ENCODE assay signal across 19 mouse cellular contexts in genomic region chr12:38793697-38794096, GRCm38 (mm10). TPM values are rescaled to one million over a fixed set of nuclear protein-coding genes. Genes with fewer than 3 reads are reported as not detected.
DNase-seq lines count a peak whose midpoint lies in the region; ATAC-seq and TF ChIP-seq lines count a peak whose summit lies in the region.
"Had no signal": no experiment of that assay in that cellular context is flagged by ENCODE, and none has a peak within 500 bp of the region (broad histone marks: within the 10 kb centered on the region; RNA-seq: fewer than 3 reads in every experiment).

No protein-coding gene starts in this region.

- no peak overlapping the region for H3K9ac ChIP-seq in heart, embryonic 12.5 days
- no peak overlapping the region for H3K9ac ChIP-seq in kidney, postnatal 0 days (ENCODE audit: low read depth, low read length)
- H3K9ac ChIP-seq in liver, embryonic 12.5 days: no peak overlapping the region
- H3K9ac ChIP-seq: forebrain, embryonic 15.5 days; hindbrain, embryonic 12.5 days; stomach, embryonic 15.5 days had no signal

- TF ChIP-seq CTCF in kidney, postnatal 0 days (IDR thresholded peaks at IDR 0.05; ENCODE audit: low read depth): no peak

- no peaks in the 10 kb centered on the region for H3K27me3 ChIP-seq in heart, embryonic 12.5 days (replicated peaks)
- H3K27me3 ChIP-seq in heart, embryonic 10.5 days (ENCODE audit: insufficient read depth, poor library complexity, severe bottlenecking): no peaks in the 10 kb centered on the region
- H3K27me3 ChIP-seq in kidney, postnatal 0 days (ENCODE audit: insufficient read depth, low read length): no peaks in the 10 kb centered on the region
- H3K27me3 ChIP-seq in liver, embryonic 12.5 days (replicated peaks): no peaks in the 10 kb centered on the region
- H3K27me3 ChIP-seq: forebrain, embryonic 15.5 days; hindbrain, embryonic 12.5 days; stomach, embryonic 15.5 days had no signal

- DNase-seq in heart, embryonic 10.5 days (ENCODE audit: low spot score): no peak
- DNase-seq in 3T3-L1 (ENCODE audit: low read depth, low spot score) (peak; percentile 84), NIH3T3 (ENCODE audit: low read depth) (peak; percentile 72)
- DNase-seq in kidney, postnatal 0 days (ENCODE audit: low spot score): peak; percentile 61
- DNase-seq: adrenal gland, postnatal 25 days; cerebellum, adult 8-10 months; heart, postnatal 10 days; liver; right cerebral cortex, adult 18-20 months had no signal

- H3K36me3 ChIP-seq in heart, embryonic 12.5 days: peaks cover 4% of the 10 kb centered on the region; the same call in 1 of the 2 replicates
- no peaks in the 10 kb centered on the region for H3K36me3 ChIP-seq in heart, embryonic 10.5 days
- no peaks in the 10 kb centered on the region for H3K36me3 ChIP-seq in kidney, postnatal 0 days (ENCODE audit: insufficient read depth, low read length)
- no peaks in the 10 kb centered on the region for H3K36me3 ChIP-seq in liver, embryonic 12.5 days
- H3K36me3 ChIP-seq: forebrain, embryonic 15.5 days; G1E; hindbrain, embryonic 12.5 days; stomach, embryonic 15.5 days had no signal

- 63% methylated on average over 2 of the region's 2 CpGs for WGBS in heart, embryonic 12.5 days
- 72% methylated on average over 2 of the region's 2 CpGs for WGBS in heart, embryonic 10.5 days
- WGBS in kidney, postnatal 0 days: 7% methylated on average over 2 of the region's 2 CpGs
- 71% methylated on average over 2 of the region's 2 CpGs for WGBS in liver, embryonic 12.5 days (ENCODE audit: insufficient replicate concordance)

- H3K27ac ChIP-seq in heart, embryonic 12.5 days (ENCODE audit: poor library complexity, severe bottlenecking): peak overlapping the region; percentile 38; the same call in 1 of the 2 replicates
- H3K27ac ChIP-seq in heart, embryonic 10.5 days: no peak overlapping the region
- no peak overlapping the region for H3K27ac ChIP-seq in kidney, postnatal 0 days
- H3K27ac ChIP-seq in liver, embryonic 12.5 days: no peak overlapping the region
- H3K27ac ChIP-seq: forebrain, embryonic 15.5 days; hindbrain, embryonic 12.5 days; stomach, embryonic 15.5 days had no signal

- H3K4me3 ChIP-seq in heart, embryonic 12.5 days: no peak overlapping the region
- no peak overlapping the region for H3K4me3 ChIP-seq in heart, embryonic 10.5 days
- H3K4me3 ChIP-seq in kidney, postnatal 0 days (replicated peaks; ENCODE audit: low read depth, low read length): no peak overlapping the region
- no peak overlapping the region for H3K4me3 ChIP-seq in liver, embryonic 12.5 days
- H3K4me3 ChIP-seq: erythroblast, embryonic 14.5 days; forebrain, embryonic 15.5 days; hindbrain, embryonic 12.5 days; stomach, embryonic 15.5 days had no signal

- no peaks in the 10 kb centered on the region for H3K9me3 ChIP-seq in heart, embryonic 12.5 days (replicated peaks)
- no peaks in the 10 kb centered on the region for H3K9me3 ChIP-seq in heart, embryonic 10.5 days
- no peaks in the 10 kb centered on the region for H3K9me3 ChIP-seq in kidney, postnatal 0 days (replicated peaks; ENCODE audit: low read length)
- no peaks in the 10 kb centered on the region for H3K9me3 ChIP-seq in liver, embryonic 12.5 days (replicated peaks)
- H3K9me3 ChIP-seq: forebrain, embryonic 15.5 days; hindbrain, embryonic 12.5 days; stomach, embryonic 15.5 days had no signal

- no peak for ATAC-seq in heart, embryonic 12.5 days (ENCODE audit: insufficient number of reproducible peaks, low FRiP score)
- ATAC-seq in kidney, postnatal 0 days (replicated peaks; ENCODE audit: low FRiP score, low read depth): peak; percentile 75
- ATAC-seq in liver, embryonic 12.5 days: no peak
- no peak for ATAC-seq in activated CD4-positive, CD25-positive, alpha-beta regulatory T cell, adult 4 months
- ATAC-seq: CD4-positive, CD25-positive, alpha-beta regulatory T cell, adult 4 months; forebrain, embryonic 15.5 days; inflammation-experienced regulatory T-cells, adult 6 months had no signal

- peaks cover 8% of the 10 kb centered on the region for H3K4me1 ChIP-seq in heart, embryonic 12.5 days (replicated peaks)
- H3K4me1 ChIP-seq in heart, embryonic 10.5 days: no peaks in the 10 kb centered on the region
- no peaks in the 10 kb centered on the region for H3K4me1 ChIP-seq in kidney, postnatal 0 days (replicated peaks; ENCODE audit: insufficient read depth, low read length)
- H3K4me1 ChIP-seq in liver, embryonic 12.5 days: no peaks in the 10 kb centered on the region
- H3K4me1 ChIP-seq: stomach, embryonic 15.5 days had no signal

- H3K4me2 ChIP-seq in heart, embryonic 12.5 days: no peak overlapping the region
- H3K4me2 ChIP-seq in kidney, postnatal 0 days (ENCODE audit: low read length): no peak overlapping the region
- no peak overlapping the region for H3K4me2 ChIP-seq in liver, embryonic 12.5 days
- H3K4me2 ChIP-seq: forebrain, embryonic 15.5 days; hindbrain, embryonic 12.5 days; stomach, embryonic 15.5 days had no signal

RNA-seq across cellular contexts. Expression of gene Etv1, which starts 14.5 kb away (rescaled TPM):
- 29.2 and 32.4 TPM in 2 replicates for polyA plus RNA-seq in heart, embryonic 12.5 days (2016; fragmentation: Nextera tagmentation; extraction: Ambion mirVana)
- polyA plus RNA-seq in heart, embryonic 10.5 days (2016; fragmentation: Nextera tagmentation; extraction: Ambion mirVana): 18.5 and 21.1 TPM in 2 replicates
- 12.8 and 13.5 TPM in 2 replicates for polyA plus RNA-seq in kidney, postnatal 0 days (2015; fragmentation: Nextera tagmentation; extraction: Ambion mirVana)
- polyA plus RNA-seq in liver, embryonic 12.5 days (2016; fragmentation: Nextera tagmentation; extraction: Ambion mirVana): 1.1 and 1.2 TPM in 2 replicates
- polyA plus RNA-seq in activated CD4-positive, CD25-positive, alpha-beta regulatory T cell, adult 4 months (2017; shearing (Covaris generic)): under 1 TPM; 0.19 to 0.33 TPM
- polyA plus RNA-seq: erythroblast, embryonic 14.5 days; G1E had no signal
